Mouse (Mus musculus): Measurements from ENCODE around the gene Atpaf2. TPM values are rescaled to one million over a fixed set of nuclear protein-coding genes. Genes with fewer than 3 reads are reported as not detected.

Gene Atpaf2
- polyA plus RNA-seq, 1 experiment from 2014 or later = 22.6 TPM

- 72% methylated on average over 4 of the region's 5 CpGs for WGBS (ENCODE audit: insufficient replicate concordance)
Measured at GRCm38 (mm10) chr11:60385946-60386345, 32.3 kb downstream of the Atpaf2 start.

GRCm38 (mm10) chr11:60384762-60385421, 33.4 kb downstream of the Atpaf2 start:
- H3K4me2 ChIP-seq (ENCODE audit: low read depth, low read length) = no peak overlapping the region

More at GRCm38 (mm10) chr11:60385946-60386345, 32.3 kb downstream of the Atpaf2 start:
- no peak for TF ChIP-seq EP300 (IDR thresholded peaks at IDR 0.05; ENCODE audit: low read depth)
- TF ChIP-seq CTCF (IDR thresholded peaks at IDR 0.05; ENCODE audit: low read depth) = no peak
- Histone ChIP-seq H3K9me3 (ENCODE audit: low read length) (no peaks in the 10 kb centered on the region), H3K27ac (ENCODE audit: low read depth) (no peak overlapping the region), H3K27me3 (ENCODE audit: insufficient read depth, low read length) (no peaks in the 10 kb centered on the region), H3K4me3 (ENCODE audit: low read depth, low read length) (no peak overlapping the region), H3K4me2 (ENCODE audit: low read depth, low read length) (no peak overlapping the region), H3K36me3 (replicated peaks; ENCODE audit: insufficient read depth, low read length) (no peaks in the 10 kb centered on the region), H3K9ac (replicated peaks) (no peak overlapping the region), H3K4me1 (ENCODE audit: insufficient read depth) (no peaks in the 10 kb centered on the region)
- ATAC-seq (no peak), DNase-seq (no peak)

GRCm38 (mm10) chr11:60383518-60383917, 34.7 kb downstream of the Atpaf2 start:
- WGBS (ENCODE audit: insufficient replicate concordance) = 79% methylated on average over 6 of the region's 6 CpGs
- ATAC-seq = no peak

More at GRCm38 (mm10) chr11:60384762-60385421, 33.4 kb downstream of the Atpaf2 start:
- no peaks in the 10 kb centered on the region for H3K27me3 ChIP-seq (ENCODE audit: insufficient read depth, low read length)
- H3K4me3 ChIP-seq (ENCODE audit: low read depth, low read length) = no peak overlapping the region
- no peak overlapping the region for H3K9ac ChIP-seq (replicated peaks)
- TF ChIP-seq CTCF (IDR thresholded peaks at IDR 0.05; ENCODE audit: low read depth) (no peak), EP300 (IDR thresholded peaks at IDR 0.05; ENCODE audit: low read depth) (no peak)
- no peaks in the 10 kb centered on the region for H3K36me3 ChIP-seq (replicated peaks; ENCODE audit: insufficient read depth, low read length)
- no peak for DNase-seq
- no peak overlapping the region for H3K27ac ChIP-seq (ENCODE audit: low read depth)
- H3K9me3 ChIP-seq (ENCODE audit: low read length) = no peaks in the 10 kb centered on the region
- no peaks in the 10 kb centered on the region for H3K4me1 ChIP-seq (ENCODE audit: insufficient read depth)
- ATAC-seq = no peak
- 24% methylated on average over 16 of the region's 16 CpGs for WGBS (ENCODE audit: insufficient replicate concordance)

GRCm38 (mm10) chr11:60374481-60374880, 43.8 kb downstream of the Atpaf2 start:
- no peaks in the 10 kb centered on the region for H3K4me1 ChIP-seq (ENCODE audit: insufficient read depth)
- H3K4me2 ChIP-seq (ENCODE audit: low read depth, low read length) = no peak overlapping the region
- H3K36me3 ChIP-seq (replicated peaks; ENCODE audit: insufficient read depth, low read length) = no peaks in the 10 kb centered on the region
- no peak for ATAC-seq
- H3K27me3 ChIP-seq (ENCODE audit: insufficient read depth, low read length) = no peaks in the 10 kb centered on the region
- WGBS (ENCODE audit: insufficient replicate concordance) = 72% methylated on average over 6 of the region's 6 CpGs
- H3K9ac ChIP-seq (replicated peaks) = no peak overlapping the region
- TF ChIP-seq CTCF (IDR thresholded peaks at IDR 0.05; ENCODE audit: low read depth) (no peak), EP300 (IDR thresholded peaks at IDR 0.05; ENCODE audit: low read depth) (no peak)
- no peak overlapping the region for H3K27ac ChIP-seq (ENCODE audit: low read depth)
- H3K9me3 ChIP-seq (ENCODE audit: low read length) = no peaks in the 10 kb centered on the region
- DNase-seq = no peak
- H3K4me3 ChIP-seq (ENCODE audit: low read depth, low read length) = no peak overlapping the region

More at GRCm38 (mm10) chr11:60383518-60383917, 34.7 kb downstream of the Atpaf2 start:
- H3K27me3 ChIP-seq (ENCODE audit: insufficient read depth, low read length) = no peaks in the 10 kb centered on the region
- no peaks in the 10 kb centered on the region for H3K4me1 ChIP-seq (ENCODE audit: insufficient read depth)
- TF ChIP-seq CTCF (IDR thresholded peaks at IDR 0.05; ENCODE audit: low read depth) (0 out of 2 replicates have a peak, but pooled peaks have one; percentile 11), EP300 (IDR thresholded peaks at IDR 0.05; ENCODE audit: low read depth) (no peak)
- no peak overlapping the region for H3K4me2 ChIP-seq (ENCODE audit: low read depth, low read length)
- H3K36me3 ChIP-seq (replicated peaks; ENCODE audit: insufficient read depth, low read length) = no peaks in the 10 kb centered on the region
- H3K9ac ChIP-seq (replicated peaks) = no peak overlapping the region
- H3K27ac ChIP-seq (ENCODE audit: low read depth) = no peak overlapping the region
- DNase-seq = no peak
- H3K9me3 ChIP-seq (ENCODE audit: low read length) = no peaks in the 10 kb centered on the region
- no peak overlapping the region for H3K4me3 ChIP-seq (ENCODE audit: low read depth, low read length)

- ATAC-seq (no peak), DNase-seq (no peak)
Measured at GRCm38 (mm10) chr11:60370431-60370830, 47.8 kb downstream of the Atpaf2 start.

GRCm38 (mm10) chr11:60369448-60369847, 48.8 kb downstream of the Atpaf2 start:
- Histone ChIP-seq H3K9me3 (ENCODE audit: low read length) (no peaks in the 10 kb centered on the region), H3K4me3 (ENCODE audit: low read depth, low read length) (no peak overlapping the region), H3K9ac (replicated peaks) (no peak overlapping the region), H3K4me2 (ENCODE audit: low read depth, low read length) (no peak overlapping the region), H3K4me1 (ENCODE audit: insufficient read depth) (no peaks in the 10 kb centered on the region), H3K27ac (ENCODE audit: low read depth) (no peak overlapping the region), H3K36me3 (replicated peaks; ENCODE audit: insufficient read depth, low read length) (no peaks in the 10 kb centered on the region), H3K27me3 (ENCODE audit: insufficient read depth, low read length) (no peaks in the 10 kb centered on the region)
- ATAC-seq (no peak), DNase-seq (no peak)
- TF ChIP-seq CTCF (IDR thresholded peaks at IDR 0.05; ENCODE audit: low read depth) = no peak
- no peak for TF ChIP-seq EP300 (IDR thresholded peaks at IDR 0.05; ENCODE audit: low read depth)
- 80% methylated on average over 4 of the region's 4 CpGs for WGBS (ENCODE audit: insufficient replicate concordance)

More at GRCm38 (mm10) chr11:60370431-60370830, 47.8 kb downstream of the Atpaf2 start:
- 80% methylated on average over 13 of the region's 13 CpGs for WGBS (ENCODE audit: insufficient replicate concordance)
- no peak overlapping the region for H3K4me3 ChIP-seq (ENCODE audit: low read depth, low read length)
- no peaks in the 10 kb centered on the region for H3K27me3 ChIP-seq (ENCODE audit: insufficient read depth, low read length)
- no peak overlapping the region for H3K27ac ChIP-seq (ENCODE audit: low read depth)
- H3K4me2 ChIP-seq (ENCODE audit: low read depth, low read length) = no peak overlapping the region
- H3K4me1 ChIP-seq (ENCODE audit: insufficient read depth) = no peaks in the 10 kb centered on the region
- H3K9ac ChIP-seq (replicated peaks) = no peak overlapping the region
- TF ChIP-seq EP300 (IDR thresholded peaks at IDR 0.05; ENCODE audit: low read depth) (no peak), CTCF (IDR thresholded peaks at IDR 0.05; ENCODE audit: low read depth) (no peak)
- H3K36me3 ChIP-seq (replicated peaks; ENCODE audit: insufficient read depth, low read length) = no peaks in the 10 kb centered on the region
- H3K9me3 ChIP-seq (ENCODE audit: low read length) = no peaks in the 10 kb centered on the region
